Mouse (Mus musculus) limb, embryonic 11.5 days (tissue): ENCODE measurements around the gene Ninj2. TPM values are rescaled to one million over a fixed set of nuclear protein-coding genes. Genes with fewer than 3 reads are reported as not detected.

Experiments used
- ATAC-seq: fragments of 200-750 bp; cut with Nextera tagmentation; 2 replicates; pipeline ENCODE4 v1.8.0; 2017; ENCODE audit warnings: low read depth; ENCODE audit not compliant: insufficient number of reproducible peaks, low FRiP score, low TSS enrichment
- DNase-seq: peaks from one replicate; pipeline ENCODE4 v3.0.0-alpha.2; 2015; ENCODE audit warnings: low spot score
- H3K27ac ChIP-seq: fragments of 300-500 bp; sonication (generic); replicated peaks from 2 replicates; pipeline ENCODE4 v1.5.1; 2014; ENCODE audit warnings: low read depth, mild to moderate bottlenecking, low read length
- H3K27me3 ChIP-seq: fragments of 300-500 bp; sonication (generic); 2 replicates; pipeline ENCODE4 v1.6.1; 2014; ENCODE audit warnings: mild to moderate bottlenecking, low read length, mixed read lengths; ENCODE audit not compliant: control insufficient read depth, insufficient read depth
- H3K36me3 ChIP-seq: fragments of 300-500 bp; sonication (generic); 2 replicates; pipeline ENCODE4 v1.6.1; 2014; ENCODE audit warnings: mild to moderate bottlenecking, low read length, moderate library complexity, mixed read lengths; ENCODE audit not compliant: control insufficient read depth, insufficient read depth
- H3K4me1 ChIP-seq: fragments of 300-500 bp; sonication (generic); 2 replicates; pipeline ENCODE4 v1.6.1; 2014; ENCODE audit warnings: low read length, mixed read lengths; ENCODE audit not compliant: control insufficient read depth, insufficient read depth
- H3K4me2 ChIP-seq: fragments of 300-500 bp; sonication (generic); 2 replicates; pipeline ENCODE4 v1.6.1; 2014; ENCODE audit warnings: low read depth, mild to moderate bottlenecking, moderate library complexity; ENCODE audit not compliant: severe bottlenecking
- H3K4me3 ChIP-seq: fragments of 300-500 bp; sonication (generic); 2 replicates; pipeline ENCODE4 v1.5.1; 2014; ENCODE audit warnings: low read depth, low read length
- H3K9ac ChIP-seq: fragments of 300-500 bp; sonication (generic); 2 replicates; pipeline ENCODE4 v1.6.1; 2014; ENCODE audit warnings: mild to moderate bottlenecking, low read length
- H3K9me3 ChIP-seq: fragments of 300-500 bp; sonication (generic); 2 replicates; pipeline ENCODE4 v1.6.1; 2016; ENCODE audit warnings: low read length; ENCODE audit not compliant: control insufficient read depth
- WGBS: fragments of 180-500 bp; shearing (Covaris S2); extraction: QIAGEN DNeasy Blood & Tissue Kit; methylation state at CpG from one replicate; pipeline ENCODE4 v1.1.7; 2014; 5-methylcytosine and 5-hydroxymethylcytosine counted together
- polyA plus RNA-seq: library from polyadenylated mRNA; unstranded; fragments of >200 nt; fragmentation: Nextera tagmentation; extraction: Ambion mirVana; gene quantifications from 2 replicates; pipeline ENCODE4 v1.2.1, GENCODE M21; 2014

Ninj2 gene
- polyA plus RNA-seq, 1 experiment from 2014 or later = not detected

- H3K9me3 ChIP-seq = no peaks in the 10 kb centered on the region
- no peaks in the 10 kb centered on the region for H3K4me1 ChIP-seq
- no peaks in the 10 kb centered on the region for H3K27me3 ChIP-seq
- ATAC-seq = no peak
- WGBS = 74% methylated on average over 3 of the region's 3 CpGs
- no peak overlapping the region for H3K27ac ChIP-seq
- no peak for DNase-seq
- H3K4me2 ChIP-seq = no peak overlapping the region
- H3K4me3 ChIP-seq = no peak overlapping the region
- H3K36me3 ChIP-seq = no peaks in the 10 kb centered on the region
- no peak overlapping the region for H3K9ac ChIP-seq
These were observed 57.1 kb downstream of the Ninj2 start for GRCm38 (mm10) chr6:120150206-120150605.

- Histone ChIP-seq H3K4me3 (no peak overlapping the region), H3K9ac (no peak overlapping the region), H3K27ac (no peak overlapping the region), H3K36me3 (no peaks in the 10 kb centered on the region), H3K4me2 (no peak overlapping the region), H3K27me3 (no peaks in the 10 kb centered on the region), H3K4me1 (no peaks in the 10 kb centered on the region), H3K9me3 (no peaks in the 10 kb centered on the region)
- DNase-seq (no peak), ATAC-seq (no peak)
- 69% methylated on average over 3 of the region's 3 CpGs for WGBS
These were observed 58.5 kb downstream of the Ninj2 start for GRCm38 (mm10) chr6:120151616-120152053.

GRCm38 (mm10) chr6:120152739-120153696 is 59.9 kb downstream of the Ninj2 start:
- Histone ChIP-seq H3K4me2 (no peak overlapping the region), H3K9ac (no peak overlapping the region), H3K9me3 (no peaks in the 10 kb centered on the region), H3K4me1 (no peaks in the 10 kb centered on the region), H3K36me3 (no peaks in the 10 kb centered on the region), H3K4me3 (no peak overlapping the region), H3K27me3 (no peaks in the 10 kb centered on the region), H3K27ac (no peak overlapping the region)
- DNase-seq (no peak), ATAC-seq (no peak)
- WGBS = 83% methylated on average over 24 of the region's 26 CpGs

GRCm38 (mm10) chr6:120154526-120155309 is 61.6 kb downstream of the Ninj2 start:
- no peak overlapping the region for H3K4me3 ChIP-seq
- no peaks in the 10 kb centered on the region for H3K27me3 ChIP-seq
- no peaks in the 10 kb centered on the region for H3K36me3 ChIP-seq
- no peak overlapping the region for H3K27ac ChIP-seq
- no peaks in the 10 kb centered on the region for H3K9me3 ChIP-seq
- DNase-seq = peak; percentile 42
- no peak overlapping the region for H3K9ac ChIP-seq
- 71% methylated on average over 5 of the region's 5 CpGs for WGBS
- no peak overlapping the region for H3K4me2 ChIP-seq
- no peaks in the 10 kb centered on the region for H3K4me1 ChIP-seq
- ATAC-seq = no peak

- no peaks in the 10 kb centered on the region for H3K27me3 ChIP-seq
- ATAC-seq (no peak), DNase-seq (no peak)
- no peaks in the 10 kb centered on the region for H3K36me3 ChIP-seq
- H3K9me3 ChIP-seq = no peaks in the 10 kb centered on the region
- no peak overlapping the region for H3K4me2 ChIP-seq
- H3K9ac ChIP-seq = no peak overlapping the region
- no peaks in the 10 kb centered on the region for H3K4me1 ChIP-seq
- no peak overlapping the region for H3K27ac ChIP-seq
- 83% methylated on average over 4 of the region's 4 CpGs for WGBS
- H3K4me3 ChIP-seq = no peak overlapping the region
These were observed 62.4 kb downstream of the Ninj2 start for GRCm38 (mm10) chr6:120155510-120155909.

GRCm38 (mm10) chr6:120157479-120157878 is 64.3 kb downstream of the Ninj2 start:
- H3K4me3 ChIP-seq = no peak overlapping the region
- no peak for ATAC-seq
- no peaks in the 10 kb centered on the region for H3K4me1 ChIP-seq
- no peak for DNase-seq
- no peak overlapping the region for H3K4me2 ChIP-seq
- H3K9ac ChIP-seq = no peak overlapping the region
- no peaks in the 10 kb centered on the region for H3K27me3 ChIP-seq
- no peaks in the 10 kb centered on the region for H3K36me3 ChIP-seq
- H3K27ac ChIP-seq = no peak overlapping the region
- no peaks in the 10 kb centered on the region for H3K9me3 ChIP-seq
- WGBS = 80% methylated on average over 6 of the region's 6 CpGs

- ATAC-seq (no peak), DNase-seq (no peak)
- no peak overlapping the region for H3K9ac ChIP-seq
- H3K4me2 ChIP-seq = no peak overlapping the region
- H3K4me3 ChIP-seq = no peak overlapping the region
- no peaks in the 10 kb centered on the region for H3K4me1 ChIP-seq
- no peaks in the 10 kb centered on the region for H3K9me3 ChIP-seq
- WGBS = 64% methylated on average over 9 of the region's 9 CpGs
- H3K27me3 ChIP-seq = no peaks in the 10 kb centered on the region
- no peak overlapping the region for H3K27ac ChIP-seq
- no peaks in the 10 kb centered on the region for H3K36me3 ChIP-seq
These were observed 66.2 kb downstream of the Ninj2 start for GRCm38 (mm10) chr6:120159133-120159901.

- H3K9ac ChIP-seq = no peak overlapping the region
- H3K36me3 ChIP-seq = no peaks in the 10 kb centered on the region
- no peaks in the 10 kb centered on the region for H3K9me3 ChIP-seq
- 84% methylated on average over 6 of the region's 6 CpGs for WGBS
- H3K27ac ChIP-seq = no peak overlapping the region
- ATAC-seq (no peak), DNase-seq (no peak)
- H3K4me1 ChIP-seq = no peaks in the 10 kb centered on the region
- no peak overlapping the region for H3K4me3 ChIP-seq
- no peaks in the 10 kb centered on the region for H3K27me3 ChIP-seq
- H3K4me2 ChIP-seq = no peak overlapping the region
These were observed 69.8 kb downstream of the Ninj2 start for GRCm38 (mm10) chr6:120162928-120163327.
